Mouse (Mus musculus): ENCODE results near the gene Mpp6. TPM values are rescaled to one million over a fixed set of nuclear protein-coding genes. Genes with fewer than 3 reads are reported as not detected.

Gene Mpp6
- polyA plus RNA-seq, 1 experiment from 2014 or later, result 70.7 TPM

DNA sequence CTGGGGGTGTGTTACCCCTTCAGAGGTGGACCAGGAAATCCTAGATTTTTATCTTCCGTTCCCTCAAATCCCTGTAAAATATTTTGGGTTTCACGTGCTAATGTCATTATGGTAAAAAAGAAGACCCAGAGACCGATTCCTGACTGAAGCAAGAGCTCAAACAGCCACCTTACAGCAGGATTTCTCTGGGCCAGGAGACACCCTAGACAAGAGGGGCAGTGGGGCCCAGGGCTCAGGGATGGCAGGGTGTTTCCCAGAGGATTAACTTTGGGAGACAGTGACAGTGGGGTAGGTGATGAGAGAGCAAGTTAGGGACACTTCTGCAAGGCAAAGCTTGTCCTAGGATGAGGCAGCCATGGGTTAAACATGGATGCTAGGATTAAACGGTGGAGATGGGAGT lies 113.6 kb downstream of the Mpp6 start:
- H3K9ac ChIP-seq (ENCODE audit: low read length), result no peak overlapping the region
- no peaks in the 10 kb centered on the region for H3K27me3 ChIP-seq (ENCODE audit: control insufficient read depth, insufficient read depth, low read length)
- no peak overlapping the region for H3K4me3 ChIP-seq (ENCODE audit: low read length)
- H3K36me3 ChIP-seq (ENCODE audit: control insufficient read depth, insufficient read depth), result no peaks in the 10 kb centered on the region
- no peak overlapping the region for H3K27ac ChIP-seq (ENCODE audit: low read length)
- 85% methylated on average over 4 of the region's 4 CpGs for WGBS
- no peaks in the 10 kb centered on the region for H3K9me3 ChIP-seq (replicated peaks; ENCODE audit: control insufficient read depth, low read length)
- no peak for ATAC-seq (replicated peaks; ENCODE audit: extremely low read depth, insufficient read depth, low FRiP score)
- no peak overlapping the region for H3K4me2 ChIP-seq (ENCODE audit: low read depth, low read length)
- H3K4me1 ChIP-seq (ENCODE audit: control insufficient read depth, insufficient read depth, low read length), result no peaks in the 10 kb centered on the region

DNA sequence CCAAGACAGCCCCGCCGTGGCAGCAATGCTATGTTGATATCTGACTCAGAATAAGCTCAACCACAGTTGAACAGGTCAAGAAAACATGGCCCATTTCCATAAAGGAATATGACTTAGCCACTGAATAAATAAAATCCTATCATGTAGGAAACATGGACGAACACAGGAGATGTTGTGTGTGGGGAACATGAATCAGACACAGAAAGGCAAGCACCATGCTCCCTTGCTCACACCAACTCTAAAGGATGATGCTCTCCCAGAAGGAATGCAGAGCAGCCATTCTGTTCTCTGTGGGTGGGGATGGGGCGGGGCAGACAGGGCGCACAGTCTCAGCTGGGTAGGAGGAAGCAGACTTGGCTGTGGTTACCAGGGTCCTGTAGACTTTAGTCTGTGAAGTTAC lies 115.2 kb downstream of the Mpp6 start:
- no peak overlapping the region for H3K27ac ChIP-seq (ENCODE audit: low read length)
- no peaks in the 10 kb centered on the region for H3K4me1 ChIP-seq (ENCODE audit: control insufficient read depth, insufficient read depth, low read length)
- 83% methylated on average over 5 of the region's 5 CpGs for WGBS
- H3K27me3 ChIP-seq (ENCODE audit: control insufficient read depth, insufficient read depth, low read length), result no peaks in the 10 kb centered on the region
- H3K4me3 ChIP-seq (ENCODE audit: low read length), result no peak overlapping the region
- no peak overlapping the region for H3K4me2 ChIP-seq (ENCODE audit: low read depth, low read length)
- no peak for ATAC-seq (replicated peaks; ENCODE audit: extremely low read depth, insufficient read depth, low FRiP score)
- no peak overlapping the region for H3K9ac ChIP-seq (ENCODE audit: low read length)
- no peaks in the 10 kb centered on the region for H3K9me3 ChIP-seq (replicated peaks; ENCODE audit: control insufficient read depth, low read length)
- H3K36me3 ChIP-seq (ENCODE audit: control insufficient read depth, insufficient read depth), result no peaks in the 10 kb centered on the region

DNA sequence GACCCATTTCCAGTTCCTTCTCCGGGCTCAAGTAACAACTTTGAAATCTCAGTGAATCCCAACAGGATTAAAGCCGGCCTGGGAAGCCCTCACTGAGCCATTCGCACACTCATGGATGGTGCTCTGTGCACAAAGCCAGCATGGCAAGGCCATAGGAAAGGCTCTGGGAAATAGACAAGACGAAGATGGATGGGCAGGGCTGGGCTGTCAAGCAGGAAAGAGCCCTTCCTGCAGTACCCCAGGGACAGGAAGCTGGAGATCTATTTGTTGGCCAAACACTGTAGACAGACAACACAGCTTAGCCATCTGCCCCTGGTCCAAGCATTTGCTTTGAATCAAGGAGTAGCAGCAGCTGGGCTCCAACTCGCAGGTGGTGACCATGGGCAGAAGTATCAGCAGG lies 118.1 kb downstream of the Mpp6 start:
- no peak for ATAC-seq (replicated peaks; ENCODE audit: extremely low read depth, insufficient read depth, low FRiP score)
- Histone ChIP-seq H3K9ac (ENCODE audit: low read length) (no peak overlapping the region), H3K4me1 (ENCODE audit: control insufficient read depth, insufficient read depth, low read length) (no peaks in the 10 kb centered on the region), H3K4me2 (ENCODE audit: low read depth, low read length) (no peak overlapping the region), H3K27me3 (ENCODE audit: control insufficient read depth, insufficient read depth, low read length) (no peaks in the 10 kb centered on the region), H3K4me3 (ENCODE audit: low read length) (no peak overlapping the region), H3K9me3 (replicated peaks; ENCODE audit: control insufficient read depth, low read length) (no peaks in the 10 kb centered on the region), H3K27ac (ENCODE audit: low read length) (no peak overlapping the region), H3K36me3 (ENCODE audit: control insufficient read depth, insufficient read depth) (no peaks in the 10 kb centered on the region)
- WGBS, result 66% methylated on average over 5 of the region's 5 CpGs

DNA sequence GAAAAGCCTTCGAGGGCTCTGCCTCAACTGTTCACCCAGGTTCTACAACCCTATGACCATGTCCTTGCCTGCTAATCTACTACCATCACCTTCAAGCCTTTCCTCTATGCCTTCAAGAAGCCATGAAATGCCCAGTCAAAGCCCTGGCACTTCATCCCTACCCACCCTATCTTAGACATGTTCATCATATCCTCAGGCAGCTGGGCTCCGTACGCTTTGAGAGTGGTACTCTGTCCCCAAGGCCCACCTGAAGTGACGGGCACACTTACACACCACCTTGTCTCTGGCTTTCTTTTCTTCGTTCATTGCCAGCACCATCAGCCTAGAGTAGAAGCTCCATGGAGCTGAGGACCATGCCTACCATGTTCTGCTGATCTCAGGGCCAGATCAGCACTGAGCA lies 121.2 kb downstream of the Mpp6 start:
- Histone ChIP-seq H3K27me3 (ENCODE audit: control insufficient read depth, insufficient read depth, low read length) (no peaks in the 10 kb centered on the region), H3K9ac (ENCODE audit: low read length) (no peak overlapping the region), H3K9me3 (replicated peaks; ENCODE audit: control insufficient read depth, low read length) (no peaks in the 10 kb centered on the region), H3K27ac (ENCODE audit: low read length) (no peak overlapping the region), H3K36me3 (ENCODE audit: control insufficient read depth, insufficient read depth) (no peaks in the 10 kb centered on the region), H3K4me1 (ENCODE audit: control insufficient read depth, insufficient read depth, low read length) (no peaks in the 10 kb centered on the region), H3K4me2 (ENCODE audit: low read depth, low read length) (no peak overlapping the region), H3K4me3 (ENCODE audit: low read length) (no peak overlapping the region)
- 87% methylated on average over 5 of the region's 5 CpGs for WGBS
- ATAC-seq (replicated peaks; ENCODE audit: extremely low read depth, insufficient read depth, low FRiP score), result no peak

DNA sequence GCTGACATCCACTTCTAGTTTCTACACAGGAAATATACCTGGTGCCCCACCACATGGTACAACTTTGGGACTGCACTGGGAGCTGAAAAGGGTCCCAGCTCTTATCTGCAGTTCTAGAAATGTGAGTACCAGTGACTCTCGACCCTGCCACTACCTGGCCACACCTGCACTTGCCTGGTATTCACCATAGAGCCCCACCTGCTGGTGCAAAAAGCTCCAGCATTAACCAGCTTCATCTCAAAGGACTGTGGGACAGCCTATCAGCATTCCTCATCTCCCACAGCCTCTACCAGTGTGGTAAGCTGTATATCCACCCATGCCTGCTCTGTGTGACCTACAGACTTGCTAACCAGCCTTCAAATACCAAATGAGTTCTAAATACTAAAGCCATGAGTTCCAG lies 122.9 kb downstream of the Mpp6 start:
- no peak overlapping the region for H3K9ac ChIP-seq (ENCODE audit: low read length)
- no peak for ATAC-seq (replicated peaks; ENCODE audit: extremely low read depth, insufficient read depth, low FRiP score)
- 33% methylated on average over 1 of the region's 1 CpGs for WGBS
- no peak overlapping the region for H3K4me2 ChIP-seq (ENCODE audit: low read depth, low read length)
- no peaks in the 10 kb centered on the region for H3K9me3 ChIP-seq (replicated peaks; ENCODE audit: control insufficient read depth, low read length)
- no peak overlapping the region for H3K27ac ChIP-seq (ENCODE audit: low read length)
- H3K36me3 ChIP-seq (ENCODE audit: control insufficient read depth, insufficient read depth), result no peaks in the 10 kb centered on the region
- H3K4me3 ChIP-seq (ENCODE audit: low read length), result no peak overlapping the region
- no peaks in the 10 kb centered on the region for H3K27me3 ChIP-seq (ENCODE audit: control insufficient read depth, insufficient read depth, low read length)
- H3K4me1 ChIP-seq (ENCODE audit: control insufficient read depth, insufficient read depth, low read length), result no peaks in the 10 kb centered on the region

DNA sequence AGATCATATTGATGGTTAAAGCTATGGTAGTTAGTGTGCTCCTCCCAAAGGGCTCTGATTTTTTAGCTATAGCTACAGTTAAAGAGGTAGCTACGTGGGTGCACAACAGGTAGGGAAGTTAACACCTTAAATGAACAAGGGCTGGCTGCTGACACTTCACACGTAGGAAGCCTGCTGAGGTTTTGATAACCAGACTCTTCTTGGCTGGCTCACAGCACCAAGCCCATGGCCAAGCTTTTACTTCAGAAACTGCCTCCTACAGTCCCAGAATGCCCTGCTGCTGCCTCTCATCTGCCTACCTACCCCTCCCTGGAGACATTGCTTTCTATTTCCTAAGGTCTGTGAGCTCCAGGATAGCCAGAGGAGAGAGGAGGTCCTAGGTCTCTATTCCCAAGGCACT lies 127.9 kb downstream of the Mpp6 start:
- Histone ChIP-seq H3K36me3 (ENCODE audit: control insufficient read depth, insufficient read depth) (no peaks in the 10 kb centered on the region), H3K4me3 (ENCODE audit: low read length) (no peak overlapping the region), H3K9me3 (replicated peaks; ENCODE audit: control insufficient read depth, low read length) (no peaks in the 10 kb centered on the region), H3K4me1 (ENCODE audit: control insufficient read depth, insufficient read depth, low read length) (no peaks in the 10 kb centered on the region), H3K9ac (ENCODE audit: low read length) (no peak overlapping the region), H3K27me3 (ENCODE audit: control insufficient read depth, insufficient read depth, low read length) (no peaks in the 10 kb centered on the region), H3K27ac (ENCODE audit: low read length) (no peak overlapping the region), H3K4me2 (ENCODE audit: low read depth, low read length) (no peak overlapping the region)
- ATAC-seq (replicated peaks; ENCODE audit: extremely low read depth, insufficient read depth, low FRiP score), result no peak
- 46% methylated on average over 2 of the region's 2 CpGs for WGBS

DNA sequence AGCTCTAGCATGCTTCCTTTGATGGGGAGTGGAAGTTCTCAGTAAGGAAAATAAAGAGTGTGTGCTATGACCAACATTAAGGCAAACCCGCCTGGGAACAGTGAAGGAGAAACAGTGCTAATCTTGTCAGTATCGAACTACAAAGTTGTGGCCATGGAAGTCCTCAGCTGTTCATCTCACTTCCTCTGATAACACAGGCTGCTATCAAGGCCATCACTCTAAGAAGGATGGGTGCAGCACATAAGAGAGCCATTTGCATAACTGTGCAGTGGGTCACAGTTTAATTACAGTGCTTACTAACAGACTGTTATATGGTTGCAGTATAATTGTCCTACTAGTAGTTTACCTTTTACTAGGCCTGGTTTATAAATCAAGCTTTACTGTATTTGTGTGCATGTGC lies 129.9 kb downstream of the Mpp6 start:
- ATAC-seq (replicated peaks; ENCODE audit: extremely low read depth, insufficient read depth, low FRiP score), result no peak
- whole genome bisulfite sequencing, result 81% methylated on average over 2 of the region's 2 CpGs
- H3K27me3 ChIP-seq (ENCODE audit: control insufficient read depth, insufficient read depth, low read length), result no peaks in the 10 kb centered on the region
- H3K4me2 ChIP-seq (ENCODE audit: low read depth, low read length), result no peak overlapping the region
- no peaks in the 10 kb centered on the region for H3K4me1 ChIP-seq (ENCODE audit: control insufficient read depth, insufficient read depth, low read length)
- no peaks in the 10 kb centered on the region for H3K9me3 ChIP-seq (replicated peaks; ENCODE audit: control insufficient read depth, low read length)
- H3K27ac ChIP-seq (ENCODE audit: low read length), result no peak overlapping the region
- no peak overlapping the region for H3K9ac ChIP-seq (ENCODE audit: low read length)
- H3K4me3 ChIP-seq (ENCODE audit: low read length), result no peak overlapping the region
- no peaks in the 10 kb centered on the region for H3K36me3 ChIP-seq (ENCODE audit: control insufficient read depth, insufficient read depth)

DNA sequence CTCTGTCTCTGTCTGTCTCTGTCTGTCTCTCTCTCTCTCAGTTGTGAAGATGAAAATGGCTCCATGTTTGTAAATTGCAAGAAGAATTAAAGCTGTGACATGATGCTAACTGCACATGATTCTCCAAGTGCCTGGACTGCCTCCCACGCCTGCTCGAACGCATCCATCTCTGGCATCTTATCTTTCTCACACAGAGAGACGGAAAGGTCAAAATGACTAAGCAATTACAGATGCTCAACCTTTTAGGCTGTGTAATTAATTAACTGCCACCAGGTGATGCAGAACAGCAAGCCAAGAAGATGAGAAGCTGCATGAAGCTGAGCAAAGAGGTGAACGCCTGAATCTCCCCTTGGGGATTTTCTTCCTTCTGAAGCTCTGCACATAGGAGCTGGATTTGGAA lies 130.4 kb downstream of the Mpp6 start:
- H3K36me3 ChIP-seq (ENCODE audit: control insufficient read depth, insufficient read depth), result no peaks in the 10 kb centered on the region
- H3K4me1 ChIP-seq (ENCODE audit: control insufficient read depth, insufficient read depth, low read length), result no peaks in the 10 kb centered on the region
- H3K27me3 ChIP-seq (ENCODE audit: control insufficient read depth, insufficient read depth, low read length), result no peaks in the 10 kb centered on the region
- no peak overlapping the region for H3K4me3 ChIP-seq (ENCODE audit: low read length)
- no peak overlapping the region for H3K27ac ChIP-seq (ENCODE audit: low read length)
- H3K9me3 ChIP-seq (replicated peaks; ENCODE audit: control insufficient read depth, low read length), result no peaks in the 10 kb centered on the region
- no peak overlapping the region for H3K4me2 ChIP-seq (ENCODE audit: low read depth, low read length)
- H3K9ac ChIP-seq (ENCODE audit: low read length), result no peak overlapping the region
- no peak for ATAC-seq (replicated peaks; ENCODE audit: extremely low read depth, insufficient read depth, low FRiP score)
- WGBS, result 67% methylated on average over 5 of the region's 5 CpGs

DNA sequence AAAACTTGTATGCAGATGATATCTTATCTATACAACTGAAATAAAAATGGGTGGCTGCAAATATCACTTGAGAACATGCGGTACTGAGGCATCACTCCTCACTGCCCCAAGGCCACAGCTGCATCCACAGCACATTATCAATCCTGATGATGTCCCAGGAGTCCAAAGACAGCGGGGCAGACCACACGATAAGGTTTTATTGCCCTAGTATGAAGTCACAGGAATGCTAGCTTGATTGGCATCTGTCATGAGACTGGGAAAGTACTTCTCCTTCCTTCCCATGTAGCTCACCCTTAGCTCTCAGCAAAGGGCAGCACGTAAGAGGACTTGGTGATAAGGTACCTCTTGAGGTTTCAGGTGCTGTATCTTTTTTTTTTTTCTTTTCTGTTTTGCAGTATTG lies 134.1 kb downstream of the Mpp6 start:
- H3K4me1 ChIP-seq (ENCODE audit: control insufficient read depth, insufficient read depth, low read length), result no peaks in the 10 kb centered on the region
- H3K9me3 ChIP-seq (replicated peaks; ENCODE audit: control insufficient read depth, low read length), result no peaks in the 10 kb centered on the region
- no peak overlapping the region for H3K9ac ChIP-seq (ENCODE audit: low read length)
- 70% methylated on average over 4 of the region's 4 CpGs for WGBS
- H3K36me3 ChIP-seq (ENCODE audit: control insufficient read depth, insufficient read depth), result no peaks in the 10 kb centered on the region
- H3K27me3 ChIP-seq (ENCODE audit: control insufficient read depth, insufficient read depth, low read length), result no peaks in the 10 kb centered on the region
- ATAC-seq (replicated peaks; ENCODE audit: extremely low read depth, insufficient read depth, low FRiP score), result no peak
- H3K4me3 ChIP-seq (ENCODE audit: low read length), result no peak overlapping the region
- H3K27ac ChIP-seq (ENCODE audit: low read length), result no peak overlapping the region
- H3K4me2 ChIP-seq (ENCODE audit: low read depth, low read length), result no peak overlapping the region

DNA sequence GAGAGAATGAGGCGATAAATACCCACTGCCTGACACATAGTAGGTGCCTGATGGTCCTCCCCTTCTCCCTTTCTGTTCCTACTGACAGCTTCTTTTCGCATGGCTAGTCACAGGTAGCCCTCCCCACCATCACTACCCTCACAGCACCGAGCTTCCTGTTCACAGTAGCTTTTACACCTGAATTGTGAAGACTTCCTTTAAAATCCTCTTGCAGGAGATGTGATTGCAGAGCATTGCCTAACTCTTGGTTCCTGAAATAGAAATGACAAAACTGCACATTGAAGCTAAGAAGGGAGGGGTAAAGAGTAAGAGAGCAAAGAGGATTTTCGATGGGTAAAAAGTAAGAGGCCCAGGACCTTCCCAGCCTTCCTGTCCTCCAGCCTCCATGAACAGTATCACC lies 134.9 kb downstream of the Mpp6 start:
- H3K4me2 ChIP-seq (ENCODE audit: low read depth, low read length), result no peak overlapping the region
- 74% methylated on average over 4 of the region's 4 CpGs for WGBS
- no peak overlapping the region for H3K4me3 ChIP-seq (ENCODE audit: low read length)
- H3K27me3 ChIP-seq (ENCODE audit: control insufficient read depth, insufficient read depth, low read length), result no peaks in the 10 kb centered on the region
- no peak for ATAC-seq (replicated peaks; ENCODE audit: extremely low read depth, insufficient read depth, low FRiP score)
- H3K9me3 ChIP-seq (replicated peaks; ENCODE audit: control insufficient read depth, low read length), result no peaks in the 10 kb centered on the region
- H3K36me3 ChIP-seq (ENCODE audit: control insufficient read depth, insufficient read depth), result no peaks in the 10 kb centered on the region
- H3K9ac ChIP-seq (ENCODE audit: low read length), result no peak overlapping the region
- no peaks in the 10 kb centered on the region for H3K4me1 ChIP-seq (ENCODE audit: control insufficient read depth, insufficient read depth, low read length)
- no peak overlapping the region for H3K27ac ChIP-seq (ENCODE audit: low read length)
